Mouse (Mus musculus): ENCODE data around the gene B3gnt8.

DNA sequence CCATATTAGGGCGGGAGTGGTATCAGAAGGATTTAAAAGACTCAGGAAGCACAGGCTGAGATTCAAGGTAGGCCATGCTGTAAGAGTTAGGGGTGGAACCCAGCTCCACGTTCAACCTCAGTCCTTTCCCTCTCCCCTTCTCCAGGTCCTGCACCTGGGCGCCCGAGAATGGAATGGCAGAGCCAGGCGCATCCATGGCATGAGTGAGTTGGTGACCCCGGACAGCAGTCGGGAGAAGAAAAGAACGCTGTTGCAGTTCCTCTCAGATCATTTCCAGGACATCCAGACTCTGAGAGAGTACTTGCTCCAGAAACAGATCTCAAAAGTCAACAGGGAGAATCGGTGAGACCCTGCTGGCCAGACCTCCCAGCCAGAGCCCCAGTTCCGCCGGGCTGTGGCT, 5.7 kb upstream of the B3gnt8 start:
- TF ChIP-seq CTCF (IDR thresholded peaks at IDR 0.05; ENCODE audit: low read depth) (no peak), EP300 (IDR thresholded peaks at IDR 0.05; ENCODE audit: low read depth) (no peak)

Data from heart, postnatal 0 days (tissue).